Mouse (Mus musculus) liver, postnatal 0 days (tissue): ENCODE data around the gene Speer4f2.

Experiments used
- CTCF ChIP-seq: sonication (generic); IDR thresholded peaks from 2 replicates; pipeline ENCODE4 v1.5.1; 2016; ENCODE audit warnings: antibody characterized with exemption, low read depth
- EP300 ChIP-seq: IDR thresholded peaks from 2 replicates; pipeline ENCODE4 v1.6.1; 2016; ENCODE audit warnings: antibody characterized with exemption, low read depth, mild to moderate bottlenecking

DNA sequence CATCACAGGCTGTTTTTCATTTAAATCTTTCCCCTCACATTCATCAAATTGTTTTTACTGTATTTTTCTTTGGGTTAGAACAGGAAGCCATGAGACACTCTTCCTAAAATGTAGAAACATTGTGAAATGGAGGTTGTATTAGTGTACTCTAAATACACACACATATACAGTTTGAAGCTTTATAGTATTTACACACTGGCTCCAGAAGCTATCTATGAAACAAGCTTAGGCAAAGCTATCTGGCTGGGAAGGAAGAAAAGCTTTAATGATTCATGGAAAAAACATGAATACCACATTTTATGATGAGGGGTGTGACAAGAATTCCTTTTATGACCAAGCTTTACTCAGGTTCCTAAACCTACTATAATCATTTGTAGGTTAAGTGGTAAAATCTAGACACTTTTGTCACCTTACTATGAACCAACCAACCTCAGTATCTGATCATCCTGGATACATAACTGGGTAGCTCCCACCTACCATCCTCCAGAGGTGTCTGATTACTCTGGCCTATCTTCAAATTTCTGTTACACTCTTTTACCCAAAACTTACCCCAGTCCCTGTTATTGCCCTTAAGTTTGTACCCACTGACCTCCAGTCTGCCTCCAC is 13.5 kb upstream of the Speer4f2 start:
- TF ChIP-seq EP300 (no peak), CTCF (no peak)
